Mouse (Mus musculus): ENCODE measurements around the gene Ambra1.

Gene Ambra1

DNA sequence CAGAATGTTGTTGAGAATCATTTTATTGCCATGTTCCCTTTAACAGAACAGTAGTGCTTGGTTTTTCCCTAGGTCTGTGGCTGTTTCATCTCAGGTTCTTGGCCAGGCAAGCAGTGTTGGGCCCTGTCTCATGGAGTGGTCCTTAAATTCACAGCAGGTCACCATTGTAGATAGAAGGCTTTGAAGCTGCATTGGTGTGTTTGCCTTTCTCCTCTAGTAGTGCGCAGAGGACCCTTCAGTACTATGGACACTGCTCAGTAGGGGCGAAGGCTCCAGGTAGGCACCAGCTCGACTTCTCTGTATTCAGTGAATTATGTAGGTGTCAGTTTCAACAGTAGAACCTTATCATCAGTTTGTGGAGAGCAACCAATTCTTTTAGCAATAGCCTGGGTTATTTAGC is 142.7 kb downstream of the Ambra1 start:
- no peak for DNase-seq (ENCODE audit: low spot score)

DNA sequence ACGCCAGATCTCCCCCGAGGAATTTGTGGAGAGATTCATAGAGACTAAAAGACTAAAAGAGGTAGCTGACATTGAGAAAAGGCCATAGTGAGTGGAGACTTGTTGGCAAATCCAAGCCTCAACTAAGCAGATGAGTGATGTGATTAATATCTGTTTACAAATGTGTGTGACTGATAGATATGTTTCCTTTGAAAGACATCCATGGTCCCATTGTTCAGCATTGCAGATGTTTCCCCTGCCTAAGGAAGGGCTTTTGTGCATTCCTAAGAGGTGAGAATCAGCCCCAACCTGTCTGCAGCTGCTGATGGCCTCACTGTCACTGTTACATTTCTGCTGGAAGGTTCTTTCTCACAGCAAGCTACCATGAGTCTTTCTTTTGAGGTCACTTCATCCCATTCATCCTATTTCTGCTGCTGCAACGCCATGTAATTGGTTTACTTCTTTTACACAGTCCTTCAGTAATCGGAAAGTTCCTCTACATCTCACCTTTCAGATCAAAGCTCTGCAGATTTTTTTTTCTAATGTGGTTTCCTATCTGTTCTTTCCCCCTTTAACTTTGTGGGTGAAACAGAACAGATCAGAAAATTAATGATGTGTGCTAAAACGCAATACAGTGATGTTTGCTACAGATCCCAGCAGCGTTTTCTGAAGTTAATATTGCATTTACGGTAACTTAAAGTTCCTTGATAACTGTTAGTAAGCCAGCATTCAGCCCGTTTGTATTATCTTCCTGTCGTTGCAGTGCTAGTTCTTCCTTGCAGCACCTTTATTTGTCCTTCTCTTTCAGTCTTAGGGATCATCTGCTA is 146.3 kb downstream of the Ambra1 start:
- no peak for DNase-seq (ENCODE audit: low spot score)

DNA sequence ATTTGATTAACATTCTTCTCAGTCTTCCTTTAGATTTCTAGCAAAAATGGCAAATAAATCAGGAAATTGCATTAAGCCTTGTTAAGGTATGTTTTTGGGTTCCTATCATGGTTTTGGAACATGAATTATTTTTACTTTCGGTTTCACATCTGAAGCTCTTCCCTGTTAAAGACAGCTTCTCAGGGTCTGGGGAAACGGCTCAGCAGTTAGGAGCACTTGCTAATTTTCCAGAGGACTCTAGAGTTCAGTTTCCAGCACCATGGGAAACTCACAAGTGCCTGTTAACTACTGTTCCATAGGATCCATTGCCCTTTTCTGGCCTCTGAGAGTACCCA is 146.8 kb downstream of the Ambra1 start:
- no peak for DNase-seq (ENCODE audit: low spot score)

DNA sequence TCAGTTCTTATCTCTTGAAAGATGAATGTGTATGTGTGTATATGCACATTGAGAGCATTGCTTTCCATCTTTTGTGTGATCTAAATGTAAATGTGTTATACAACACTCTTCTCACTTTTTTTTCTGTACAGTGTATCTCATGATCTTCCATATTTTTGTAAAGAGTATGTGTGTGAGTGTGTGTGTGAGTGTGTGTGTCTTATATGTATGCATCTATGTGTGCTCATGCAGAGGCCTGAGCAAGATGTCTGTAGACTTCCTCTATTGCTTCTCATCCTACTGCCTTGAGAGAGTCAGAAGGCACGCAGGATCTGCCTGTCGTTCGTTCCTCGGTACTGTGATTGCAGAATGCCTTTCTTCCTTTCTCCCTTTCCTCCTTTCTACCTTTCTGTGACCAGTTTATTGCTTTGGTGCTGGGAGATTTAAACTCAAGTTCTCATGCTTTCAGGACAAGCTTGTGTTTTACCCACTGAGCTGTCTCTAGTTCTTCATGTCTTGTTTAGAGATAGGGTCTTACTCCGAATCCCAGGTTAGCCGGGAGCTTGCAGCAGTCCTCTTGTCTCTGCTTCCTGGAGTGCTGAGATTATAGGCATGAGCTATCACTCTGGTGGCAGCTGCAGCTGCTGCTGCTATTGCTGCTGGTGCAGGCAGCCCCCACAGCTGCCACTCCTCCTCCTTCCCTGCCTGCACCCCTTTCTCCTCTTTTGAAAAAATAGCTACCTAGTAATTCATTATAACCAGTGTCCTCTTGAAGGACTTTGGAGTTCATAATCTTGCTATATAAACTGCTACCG is 148.7 kb downstream of the Ambra1 start:
- no peak for DNase-seq (ENCODE audit: low spot score)

DNA sequence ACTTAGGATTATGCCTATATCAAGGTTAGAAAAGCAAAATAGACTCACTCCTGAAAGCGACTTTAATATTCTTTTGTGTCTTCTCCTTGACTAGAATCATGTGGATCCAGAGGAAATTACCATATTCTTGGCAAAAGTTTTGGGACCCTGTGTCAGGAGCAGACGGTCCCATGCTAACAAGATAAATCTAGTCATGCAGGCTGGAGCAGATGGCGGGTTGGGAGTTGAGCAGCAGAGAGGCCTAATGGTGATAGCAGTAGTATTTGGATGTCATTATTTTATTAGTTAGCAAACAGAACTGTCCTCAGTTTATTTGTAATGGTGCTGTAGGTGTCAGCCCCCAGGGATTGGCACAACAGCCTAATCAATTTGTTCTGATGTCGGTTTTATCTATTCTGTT is 154.0 kb downstream of the Ambra1 start:
- no peak for DNase-seq (ENCODE audit: low spot score)

DNA sequence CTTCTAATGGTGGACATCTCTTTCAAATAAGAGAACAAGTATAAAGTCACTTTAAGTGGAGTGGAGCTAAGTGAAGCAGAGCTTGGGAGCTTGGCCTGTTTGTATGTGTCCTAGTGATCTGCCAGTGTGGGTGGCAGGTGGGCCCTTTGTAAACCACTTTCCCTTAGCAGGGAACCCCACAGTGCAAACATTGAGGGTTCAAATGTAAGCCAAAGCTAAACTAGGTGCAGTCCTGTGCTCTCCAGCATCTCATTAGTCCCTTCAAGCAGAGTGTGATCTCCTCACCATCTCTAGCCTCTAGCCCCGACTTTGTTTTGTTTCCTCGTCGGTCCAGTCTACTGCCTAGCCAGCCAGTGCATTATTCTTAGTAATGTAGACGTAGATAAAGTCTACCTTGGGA is 154.7 kb downstream of the Ambra1 start:
- DNase-seq (ENCODE audit: low spot score) = no peak

DNA sequence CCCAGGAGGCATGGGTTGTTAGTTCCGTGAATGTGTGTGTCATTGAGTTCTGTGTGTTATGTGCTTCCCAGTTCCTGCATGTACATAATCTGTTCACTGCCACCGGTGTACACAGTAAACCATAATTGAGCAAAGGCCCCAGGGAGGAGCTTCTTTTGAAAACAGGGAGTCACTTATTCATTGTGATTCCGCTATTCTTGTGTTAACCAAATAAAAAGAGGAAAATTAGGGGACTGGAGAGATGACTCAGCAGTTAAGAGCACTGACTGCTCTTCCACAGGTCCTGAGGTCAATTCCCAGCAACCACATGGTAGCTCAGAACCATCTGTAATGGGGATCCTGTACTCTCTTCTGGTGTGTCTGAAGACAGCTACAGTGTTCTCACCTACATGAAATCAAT is 164.8 kb downstream of the Ambra1 start:
- no peak for DNase-seq (ENCODE audit: low spot score)

DNA sequence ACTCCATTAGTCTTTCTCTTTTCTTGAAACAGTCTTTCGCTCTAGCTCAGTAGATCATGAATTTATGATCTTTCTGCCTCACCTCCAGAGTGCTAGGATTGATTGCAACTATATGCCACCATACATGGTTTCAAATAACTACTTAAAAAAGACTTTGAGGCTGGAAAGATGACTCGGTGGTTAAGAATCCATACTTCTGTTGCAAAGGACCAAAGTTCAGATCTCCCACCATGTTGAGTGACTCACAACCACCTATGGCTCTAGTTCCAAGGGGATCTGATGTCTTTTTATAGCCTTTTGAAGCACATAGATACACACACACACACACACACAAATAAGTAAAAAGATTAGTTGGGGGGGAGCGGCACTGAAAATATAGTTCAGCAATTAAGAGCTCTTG is 165.5 kb downstream of the Ambra1 start:
- DNase-seq (ENCODE audit: low spot score) = no peak

DNA sequence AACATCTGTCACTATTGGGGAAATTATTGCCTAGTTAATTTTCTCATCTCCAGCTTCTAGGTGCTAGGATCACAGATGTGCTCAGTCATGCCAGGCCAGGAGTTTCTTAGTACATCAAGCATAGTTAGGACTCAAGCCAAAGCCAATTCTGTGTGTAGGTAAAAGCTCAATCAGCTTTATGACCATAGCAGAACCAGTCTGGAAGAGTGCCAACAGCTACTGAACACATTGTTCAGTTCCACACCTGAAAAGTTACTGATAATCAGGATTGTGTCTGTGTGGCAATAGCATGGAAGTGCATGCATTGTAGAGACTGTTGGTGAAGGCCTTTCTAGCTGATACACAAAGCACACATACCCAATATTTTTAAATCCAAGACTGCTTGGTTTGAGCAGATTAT is 168.0 kb downstream of the Ambra1 start:
- no peak for DNase-seq (ENCODE audit: low spot score)

DNA sequence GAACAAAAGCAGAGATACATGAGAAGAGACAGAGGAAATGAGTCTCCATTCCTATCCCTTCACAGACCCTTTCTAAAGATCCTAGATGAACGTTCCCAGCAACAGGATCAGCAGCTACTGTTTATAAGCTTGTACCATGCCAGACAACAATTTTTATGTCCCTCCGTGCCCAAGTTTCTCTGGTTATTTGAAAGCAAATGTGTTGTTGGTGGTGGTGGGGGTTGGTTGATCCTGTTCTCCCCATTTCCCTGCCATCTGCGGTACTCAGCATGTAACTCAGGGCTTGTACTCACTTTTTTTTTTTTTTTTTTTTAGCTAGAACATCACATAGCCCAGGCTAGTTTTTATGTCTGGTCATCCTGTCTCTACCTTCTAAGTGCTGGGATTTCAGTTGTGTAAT is 169.2 kb downstream of the Ambra1 start:
- no peak for DNase-seq (ENCODE audit: low spot score)

DNA sequence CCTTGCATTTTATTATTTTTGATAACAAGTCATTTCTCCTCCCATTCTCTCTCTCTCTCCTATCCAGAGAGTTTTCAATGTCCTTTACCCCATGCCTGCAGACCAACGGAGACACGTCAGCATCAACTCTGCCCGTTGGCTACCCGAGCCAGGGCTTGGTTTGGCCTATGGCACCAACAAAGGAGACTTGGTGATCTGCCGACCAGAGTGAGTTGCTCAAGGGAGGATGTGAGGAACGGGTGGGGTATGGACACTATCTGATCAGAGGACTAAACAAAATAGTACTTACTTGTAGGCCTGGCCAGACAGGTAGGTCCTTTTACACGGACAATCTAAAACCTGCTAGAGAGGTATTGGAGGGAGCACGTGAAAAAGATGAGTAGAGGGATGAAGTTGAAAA is 170.5 kb downstream of the Ambra1 start:
- DNase-seq (ENCODE audit: low spot score) = no peak

DNA sequence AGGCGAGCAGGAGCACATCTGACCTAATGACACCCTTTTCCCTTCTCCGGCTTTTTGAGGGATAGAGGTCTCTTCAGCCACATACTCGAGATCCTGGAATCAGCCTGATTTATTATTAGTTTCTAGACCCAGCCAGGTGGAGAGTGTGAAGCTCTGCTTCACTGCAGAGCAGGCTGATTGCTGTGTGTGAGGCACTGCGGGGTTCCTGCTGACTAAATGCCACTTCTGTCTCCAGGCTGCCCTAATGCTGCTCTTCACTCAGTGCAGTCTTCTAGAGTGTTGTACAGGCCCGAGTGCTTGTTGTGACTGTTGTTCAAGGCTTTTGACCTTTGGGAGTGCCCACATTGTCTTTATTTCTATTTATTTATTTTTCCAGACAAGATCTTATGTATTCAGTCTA is 172.4 kb downstream of the Ambra1 start:
- no peak for DNase-seq (ENCODE audit: low spot score)

DNA sequence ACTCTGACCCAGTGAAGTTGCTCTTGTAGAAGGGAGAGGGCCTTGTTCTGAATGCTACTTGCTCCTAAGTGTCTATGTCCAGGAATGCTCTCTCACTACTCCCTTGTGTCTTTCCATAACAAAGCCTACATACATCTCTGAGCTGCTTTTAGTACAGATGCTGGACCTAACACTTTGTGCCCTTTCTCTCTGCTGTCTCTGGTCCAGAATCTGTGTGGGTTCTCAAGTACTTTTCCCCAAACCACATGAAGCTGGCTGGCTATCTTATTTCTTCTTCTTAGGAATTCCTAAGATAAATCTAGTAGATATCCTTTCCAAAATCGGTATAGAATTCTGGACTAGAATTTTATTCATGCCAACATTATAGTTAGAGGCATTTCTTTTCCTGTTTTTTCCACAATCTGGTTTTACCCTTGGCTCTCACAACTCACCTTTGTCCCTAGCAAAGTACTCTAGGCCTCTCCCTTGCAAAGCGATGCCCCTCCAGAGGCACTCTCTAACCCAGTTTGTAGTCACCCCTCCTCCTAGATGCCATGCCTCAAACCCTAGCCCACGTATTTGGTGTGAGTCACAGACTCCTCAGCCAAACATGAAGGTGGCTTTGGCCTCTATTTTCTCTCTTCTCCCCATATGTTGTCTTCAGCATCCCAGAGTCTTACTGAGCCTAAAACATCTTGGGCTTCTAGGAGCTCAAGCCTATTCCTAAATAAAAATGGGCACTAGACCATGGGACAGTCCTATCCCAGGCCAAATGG is 173.4 kb downstream of the Ambra1 start:
- DNase-seq (ENCODE audit: low spot score) = no peak

DNA sequence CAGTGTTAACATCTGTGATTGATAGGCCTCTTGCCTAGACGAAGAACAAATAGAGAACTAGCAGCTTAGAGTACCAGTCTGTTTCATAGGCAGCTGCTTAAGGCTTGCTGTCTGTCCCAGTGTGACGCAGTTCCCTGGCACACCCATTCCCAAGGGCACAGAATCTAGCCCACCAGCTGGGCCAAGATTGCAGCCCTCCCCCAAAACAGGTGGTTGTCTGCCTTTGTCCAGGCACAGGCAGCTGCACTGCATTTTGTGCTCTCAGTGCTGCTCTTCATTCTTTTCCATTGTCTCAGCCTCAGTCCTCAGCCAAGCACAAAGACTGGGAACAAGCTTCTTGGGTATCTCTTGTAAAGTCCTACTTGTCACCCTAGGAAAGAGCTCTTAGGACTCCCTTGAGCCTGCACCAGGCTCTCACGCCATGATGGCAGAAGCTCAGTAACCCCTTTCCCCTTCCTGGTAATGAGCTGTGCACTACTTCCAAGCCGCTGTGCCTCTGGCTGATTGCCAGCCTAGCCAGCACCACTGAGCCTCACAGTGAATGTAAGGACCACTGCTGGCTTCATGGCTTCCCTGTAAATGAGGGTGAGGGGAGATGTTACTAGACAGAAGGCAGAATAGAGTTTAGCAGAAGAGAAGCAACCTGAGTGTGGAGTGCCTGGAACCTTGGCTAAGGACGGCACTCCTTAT is 174.8 kb downstream of the Ambra1 start:
- DNase-seq (ENCODE audit: low spot score) = no peak

DNA sequence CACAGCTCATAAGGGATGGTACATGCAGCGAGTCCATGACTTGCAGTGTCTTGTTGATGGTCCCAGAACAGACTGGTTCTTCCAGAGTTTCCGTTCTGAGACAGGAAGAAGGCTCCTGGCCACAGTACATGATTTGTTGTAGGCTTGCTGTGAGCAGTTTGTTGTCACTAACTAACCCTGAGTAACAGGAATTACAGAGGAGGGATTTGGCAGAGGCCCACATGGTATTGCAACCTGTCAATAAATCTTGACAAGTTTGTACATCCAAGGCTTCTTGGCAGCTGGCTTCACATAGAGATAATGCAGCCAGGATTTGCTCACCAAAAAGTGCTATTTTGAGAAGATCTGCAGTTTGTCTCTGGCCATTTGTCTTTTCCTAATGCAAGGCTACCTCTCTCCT is 176.2 kb downstream of the Ambra1 start:
- no peak for DNase-seq (ENCODE audit: low spot score)

DNA sequence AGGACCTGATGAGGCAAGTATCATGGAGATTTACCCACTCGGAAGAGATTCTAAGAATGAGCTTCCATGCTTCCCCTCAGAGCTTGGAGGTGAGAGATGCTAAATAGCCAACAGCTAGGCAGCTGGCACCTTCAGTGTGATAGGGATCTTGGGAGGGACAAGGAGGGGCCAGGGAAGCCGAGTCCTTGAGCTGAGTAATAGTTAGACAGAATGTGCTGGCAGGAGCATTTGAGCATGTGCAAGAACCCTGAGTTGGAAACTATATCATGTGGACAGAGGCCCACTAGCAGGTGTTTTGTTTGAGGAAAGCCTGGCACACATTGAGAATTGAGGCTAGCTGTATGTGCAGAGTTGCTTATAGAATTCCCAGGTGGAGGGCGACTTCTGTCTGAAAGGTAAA is 182.7 kb downstream of the Ambra1 start:
- DNase-seq (ENCODE audit: low spot score) = no peak

DNA sequence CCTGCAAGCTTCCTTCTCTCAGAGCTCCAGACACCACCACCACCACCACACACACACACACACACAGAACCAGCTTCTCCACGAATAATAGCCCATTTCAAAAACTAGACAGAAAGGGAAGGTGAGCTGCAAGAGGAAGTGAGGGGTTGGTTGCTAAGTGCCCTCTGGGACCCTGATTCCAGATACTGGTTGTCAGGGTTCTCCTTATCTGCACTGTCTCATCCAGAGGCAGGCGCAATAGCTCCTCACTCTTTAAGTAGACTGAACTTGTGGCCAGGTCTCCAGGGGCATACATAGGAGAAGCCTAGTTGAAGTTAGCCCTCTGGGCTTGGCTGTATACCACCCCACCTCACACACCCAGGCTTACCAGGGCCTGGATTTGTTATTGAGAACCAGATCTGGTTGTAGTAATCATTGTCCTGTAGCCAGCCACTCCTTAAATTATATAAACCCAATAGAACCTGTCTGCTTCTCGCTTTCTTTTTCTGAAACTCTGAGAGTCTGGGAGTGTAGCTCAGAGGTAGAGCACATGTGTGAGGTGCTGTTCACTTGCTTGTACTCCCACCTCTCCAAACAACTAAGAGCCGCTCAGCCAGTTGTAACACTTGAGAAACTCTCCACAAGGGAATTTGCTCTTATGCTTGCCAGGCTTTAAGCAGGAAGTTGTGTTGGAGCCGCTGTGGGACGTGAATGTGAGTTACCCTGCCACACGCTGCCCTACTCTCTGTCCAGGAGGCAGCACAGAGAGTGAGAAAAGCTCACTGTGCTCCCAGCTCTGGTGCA is 183.6 kb downstream of the Ambra1 start:
- DNase-seq (ENCODE audit: low spot score) = no peak

DNA sequence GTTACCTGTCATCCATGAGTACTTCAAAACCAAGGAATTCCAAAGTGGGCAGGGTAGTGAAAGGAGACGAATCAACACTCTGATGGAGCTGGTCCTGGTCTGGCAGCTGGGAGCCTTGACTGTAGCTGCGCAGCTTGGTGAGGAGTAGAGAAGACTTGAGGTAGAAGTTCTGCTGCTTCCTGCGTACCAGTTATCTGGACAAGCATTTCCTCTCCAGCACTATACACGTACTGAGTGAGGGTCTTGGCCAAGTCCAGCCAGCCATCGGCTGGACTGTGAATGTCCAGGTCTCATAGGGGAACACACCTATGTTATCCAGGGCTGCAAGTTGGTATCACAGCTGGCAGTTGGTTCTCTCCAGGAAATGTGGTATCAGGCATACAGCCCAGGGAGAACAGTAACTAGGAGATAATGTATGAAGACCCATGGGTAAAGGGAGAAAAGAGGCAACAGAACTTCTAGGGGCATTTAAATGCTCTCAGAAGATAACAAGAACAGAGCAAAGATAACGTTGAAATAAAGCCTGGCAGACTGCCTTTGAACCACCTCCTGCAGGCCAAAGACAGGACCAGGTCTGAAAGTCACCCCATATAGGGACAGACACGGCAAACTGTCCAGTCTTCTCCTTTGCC is 186.5 kb downstream of the Ambra1 start:
- no peak for DNase-seq (ENCODE audit: low spot score)

DNA sequence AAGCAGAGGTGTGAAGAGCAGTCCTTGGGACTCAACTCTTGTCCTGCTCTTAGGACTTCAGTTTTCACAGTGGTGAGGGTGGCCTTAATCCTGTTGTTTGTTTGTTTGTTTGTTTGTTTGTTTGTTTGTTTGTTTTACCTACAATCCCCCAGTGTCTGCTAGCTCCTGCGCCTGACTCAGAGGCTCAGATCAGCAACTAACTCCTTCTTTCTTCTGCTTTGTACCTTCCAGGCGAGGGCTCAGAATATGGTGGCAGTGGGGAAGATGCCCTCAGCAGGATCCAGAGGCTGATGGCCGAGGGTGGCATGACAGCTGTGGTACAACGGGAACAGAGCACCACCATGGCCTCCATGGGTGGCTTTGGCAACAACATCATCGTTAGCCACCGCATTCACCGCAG is 187.2 kb downstream of the Ambra1 start:
- no peak for DNase-seq (ENCODE audit: low spot score)

DNA sequence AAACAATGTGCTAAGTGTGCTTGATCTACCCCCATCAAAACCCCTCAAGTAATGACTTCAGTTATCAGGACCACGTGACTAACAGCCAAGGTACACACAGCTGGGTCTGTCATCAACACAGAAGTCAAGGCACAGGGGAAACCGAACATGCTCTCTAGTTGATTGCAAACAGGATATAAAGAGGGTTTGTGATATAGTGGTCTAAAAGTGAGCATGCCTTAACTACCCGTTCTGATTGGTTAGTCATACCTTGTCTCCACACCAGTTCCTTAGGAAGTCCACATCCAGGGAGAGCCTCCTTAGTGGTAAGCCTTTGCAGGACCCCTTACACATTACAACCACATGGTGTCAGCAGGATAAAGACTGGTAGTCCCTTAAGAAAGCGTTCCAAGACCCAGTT is 190.2 kb downstream of the Ambra1 start:
- no peak for DNase-seq (ENCODE audit: low spot score)

DNA sequence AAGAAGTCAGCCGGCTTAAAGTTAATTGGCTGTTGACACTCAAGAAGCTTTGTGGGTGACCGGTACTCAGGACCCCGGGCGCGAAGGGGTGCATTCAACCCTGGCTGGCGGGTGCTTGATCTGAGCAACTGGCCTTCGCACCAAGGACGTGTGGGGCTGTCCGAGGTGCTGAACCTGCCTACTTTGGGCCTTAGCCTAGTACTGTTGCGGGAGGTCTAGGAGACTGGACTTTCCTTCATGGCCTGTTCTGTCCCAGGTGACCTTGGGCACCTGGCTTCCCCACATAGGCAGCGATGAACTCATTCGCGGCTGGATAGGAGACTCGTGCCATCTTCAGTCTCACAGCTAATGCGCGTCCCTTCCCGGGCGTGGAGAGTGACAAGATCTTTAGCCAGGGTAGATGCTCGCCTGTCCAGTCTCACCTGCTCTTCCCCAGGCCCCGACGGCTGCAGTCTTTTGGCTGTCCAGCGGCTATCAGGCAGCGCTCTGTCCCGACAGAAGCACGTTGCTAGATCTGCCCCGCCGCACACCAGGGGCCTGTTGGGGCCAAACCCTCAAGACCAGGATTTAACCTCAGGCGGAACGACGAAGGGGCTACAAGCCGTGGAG is 191.4 kb downstream of the Ambra1 start:
- peak; percentile 75 for DNase-seq (ENCODE audit: low spot score)
